ENCODE assay signal across 11 mouse cellular contexts in genomic region chr8:93668306-93668705, GRCm38 (mm10).
DNase-seq lines count a peak whose midpoint lies in the region; ATAC-seq and TF ChIP-seq lines count a peak whose summit lies in the region.
"Had no signal": no experiment of that assay in that cellular context is flagged by ENCODE, and none has a peak within 500 bp of the region (broad histone marks: within the 10 kb centered on the region; RNA-seq: fewer than 3 reads in every experiment).

No protein-coding gene starts in this region.

- ATAC-seq in midbrain, embryonic 14.5 days (ENCODE audit: low FRiP score, low TSS enrichment): no peak
- ATAC-seq in hindbrain, postnatal 0 days: peak; percentile 51; the same call in 1 of the 2 replicates
- ATAC-seq: CD4-positive, CD25-positive, alpha-beta regulatory T cell, adult 4 months had no signal

- DNase-seq in heart, adult 11 months: peak; percentile 91
- no peak for DNase-seq in heart, postnatal 25 days (ENCODE audit: low spot score)
- DNase-seq in midbrain, embryonic 14.5 days: peak; percentile 36
- no peak for DNase-seq in midbrain, embryonic 10.5 days (ENCODE audit: low spot score)
- DNase-seq in hindbrain, postnatal 0 days (ENCODE audit: low spot score): peak; percentile 63
- DNase-seq in lung, postnatal 36 days: peak; percentile 57
- no peak for DNase-seq in spleen, postnatal 36 days (ENCODE audit: low spot score in 2 of 2)
- no peak for DNase-seq in left cerebral cortex, adult 11 months (ENCODE audit: low spot score)
- DNase-seq: right cerebral cortex, postnatal 4 days had no signal

- 78% methylated on average over 7 of the region's 7 CpGs for WGBS in midbrain, embryonic 14.5 days
- 73% methylated on average over 7 of the region's 7 CpGs for WGBS in midbrain, embryonic 10.5 days
- 36% methylated on average over 7 of the region's 7 CpGs for WGBS in hindbrain, postnatal 0 days

- no peak for TF ChIP-seq CTCF in hindbrain, postnatal 0 days (IDR thresholded peaks at IDR 0.05; ENCODE audit: low read depth)

- no peak overlapping the region for H3K4me2 ChIP-seq in midbrain, embryonic 14.5 days (ENCODE audit: low read length)
- no peak overlapping the region for H3K4me2 ChIP-seq in hindbrain, postnatal 0 days (ENCODE audit: low read depth, low read length)
- H3K4me2 ChIP-seq: neural tube, embryonic 12.5 days had no signal

- no peaks in the 10 kb centered on the region for H3K4me1 ChIP-seq in midbrain, embryonic 14.5 days (ENCODE audit: control insufficient read depth, insufficient read depth, low read length)
- no peaks in the 10 kb centered on the region for H3K4me1 ChIP-seq in midbrain, embryonic 10.5 days
- H3K4me1 ChIP-seq in hindbrain, postnatal 0 days (ENCODE audit: insufficient read depth, low read length): no peaks in the 10 kb centered on the region
- H3K4me1 ChIP-seq: neural tube, embryonic 12.5 days had no signal

- no peaks in the 10 kb centered on the region for H3K9me3 ChIP-seq in midbrain, embryonic 14.5 days (ENCODE audit: control insufficient read depth, low read length)
- H3K9me3 ChIP-seq in midbrain, embryonic 10.5 days (replicated peaks): no peaks in the 10 kb centered on the region
- no peaks in the 10 kb centered on the region for H3K9me3 ChIP-seq in hindbrain, postnatal 0 days (ENCODE audit: low read length)
- H3K9me3 ChIP-seq: neural tube, embryonic 12.5 days had no signal

- no peaks in the 10 kb centered on the region for H3K27me3 ChIP-seq in midbrain, embryonic 14.5 days (ENCODE audit: control insufficient read depth, insufficient read depth, low read length)
- no peaks in the 10 kb centered on the region for H3K27me3 ChIP-seq in midbrain, embryonic 10.5 days (ENCODE audit: low read depth, poor library complexity, severe bottlenecking)
- H3K27me3 ChIP-seq in hindbrain, postnatal 0 days (ENCODE audit: insufficient read depth, low read length): no peaks in the 10 kb centered on the region
- H3K27me3 ChIP-seq: neural tube, embryonic 12.5 days had no signal

- H3K36me3 ChIP-seq in midbrain, embryonic 14.5 days (ENCODE audit: control insufficient read depth, insufficient read depth, low read length): no peaks in the 10 kb centered on the region
- no peaks in the 10 kb centered on the region for H3K36me3 ChIP-seq in midbrain, embryonic 10.5 days
- no peaks in the 10 kb centered on the region for H3K36me3 ChIP-seq in hindbrain, postnatal 0 days (ENCODE audit: insufficient read depth, low read length)
- H3K36me3 ChIP-seq: neural tube, embryonic 12.5 days had no signal

- intact Hi-C loops in heart, postnatal 25 days (cut with DNase I): loop anchor here (10.0 kb wide), 1 partner anchor 366 kb away; the partner anchor contains the start of genes Nudt21 and Ogfod1

- H3K9ac ChIP-seq in midbrain, embryonic 14.5 days (replicated peaks; ENCODE audit: low read length): no peak overlapping the region
- no peak overlapping the region for H3K9ac ChIP-seq in hindbrain, postnatal 0 days (replicated peaks; ENCODE audit: low read length)
- H3K9ac ChIP-seq: neural tube, embryonic 12.5 days had no signal

- no peak overlapping the region for H3K27ac ChIP-seq in midbrain, embryonic 14.5 days (replicated peaks; ENCODE audit: low read depth, low read length)
- no peak overlapping the region for H3K27ac ChIP-seq in midbrain, embryonic 10.5 days (replicated peaks)
- no peak overlapping the region for H3K27ac ChIP-seq in hindbrain, postnatal 0 days
- H3K27ac ChIP-seq: neural tube, embryonic 12.5 days had no signal

- H3K4me3 ChIP-seq in midbrain, embryonic 14.5 days (replicated peaks; ENCODE audit: low read depth, low read length): no peak overlapping the region
- no peak overlapping the region for H3K4me3 ChIP-seq in midbrain, embryonic 10.5 days
- no peak overlapping the region for H3K4me3 ChIP-seq in hindbrain, postnatal 0 days (ENCODE audit: low read length)
- H3K4me3 ChIP-seq: neural tube, embryonic 12.5 days had no signal

Comparison
In these comparisons a context has a peak if more than half of its experiments do, and no peak if none do; other contexts are left out.
1. DNase-seq: peak in heart, adult 11 months (single experiment), midbrain, embryonic 14.5 days (single experiment), hindbrain, postnatal 0 days (single experiment) and lung, postnatal 36 days (single experiment); none in heart, postnatal 25 days (single experiment), midbrain, embryonic 10.5 days (single experiment), spleen, postnatal 36 days (0 of 2) and left cerebral cortex, adult 11 months (single experiment).